Mouse (Mus musculus) limb, embryonic 15.5 days (tissue): ENCODE results near the gene Zswim1. TPM values are rescaled to one million over a fixed set of nuclear protein-coding genes. Genes with fewer than 3 reads are reported as not detected.
"Not testable (repeated sequence)": the region's sequence is repeated elsewhere in the genome, so short reads cannot be mapped to it uniquely, and the experiment has no call there.

Source experiments
- ATAC-seq: fragments of 200-750 bp; cut with Nextera tagmentation; 2 replicates; pipeline ENCODE4 v1.8.0; 2017; ENCODE audit warnings: low read depth, moderate TSS enrichment; ENCODE audit not compliant: insufficient number of reproducible peaks, low FRiP score, low TSS enrichment
- H3K27ac ChIP-seq: fragments of 300-500 bp; sonication (generic); 2 replicates; pipeline ENCODE4 v1.5.1; 2015; ENCODE audit warnings: moderate library complexity, mild to moderate bottlenecking, inconsistent platforms
- H3K27me3 ChIP-seq: fragments of 300-500 bp; sonication (generic); 2 replicates; pipeline ENCODE4 v1.6.1; 2015; ENCODE audit warnings: inconsistent platforms
- H3K36me3 ChIP-seq: fragments of 300-500 bp; sonication (generic); 2 replicates; pipeline ENCODE4 v1.6.1; 2015; ENCODE audit warnings: inconsistent platforms
- H3K4me1 ChIP-seq: fragments of 300-500 bp; sonication (generic); 2 replicates; pipeline ENCODE4 v1.6.1; 2015; ENCODE audit warnings: inconsistent platforms
- H3K4me2 ChIP-seq: fragments of 300-500 bp; sonication (generic); 2 replicates; pipeline ENCODE4 v1.6.1; 2015; ENCODE audit warnings: mild to moderate bottlenecking, inconsistent platforms
- H3K4me3 ChIP-seq: fragments of 300-500 bp; sonication (generic); 2 replicates; pipeline ENCODE4 v1.5.1; 2015; ENCODE audit warnings: mild to moderate bottlenecking, inconsistent platforms
- H3K9ac ChIP-seq: fragments of 300-500 bp; sonication (generic); 2 replicates; pipeline ENCODE4 v1.6.1; 2015; ENCODE audit warnings: inconsistent platforms
- H3K9me3 ChIP-seq: fragments of 300-500 bp; sonication (generic); 2 replicates; pipeline ENCODE4 v1.6.1; 2016; ENCODE audit warnings: inconsistent platforms
- WGBS: fragments of 180-500 bp; shearing (Covaris S2); methylation state at CpG from one replicate; pipeline ENCODE4 v1.1.7; 2015; 5-methylcytosine and 5-hydroxymethylcytosine counted together
- polyA plus RNA-seq: library from polyadenylated mRNA; unstranded; fragments of >200 nt; fragmentation: Nextera tagmentation; extraction: Ambion mirVana; gene quantifications from 2 replicates; pipeline ENCODE4 v1.2.1, GENCODE M21; 2015

Zswim1 gene
- polyA plus RNA-seq, 1 experiment from 2014 or later: 19.4 TPM

DNA sequence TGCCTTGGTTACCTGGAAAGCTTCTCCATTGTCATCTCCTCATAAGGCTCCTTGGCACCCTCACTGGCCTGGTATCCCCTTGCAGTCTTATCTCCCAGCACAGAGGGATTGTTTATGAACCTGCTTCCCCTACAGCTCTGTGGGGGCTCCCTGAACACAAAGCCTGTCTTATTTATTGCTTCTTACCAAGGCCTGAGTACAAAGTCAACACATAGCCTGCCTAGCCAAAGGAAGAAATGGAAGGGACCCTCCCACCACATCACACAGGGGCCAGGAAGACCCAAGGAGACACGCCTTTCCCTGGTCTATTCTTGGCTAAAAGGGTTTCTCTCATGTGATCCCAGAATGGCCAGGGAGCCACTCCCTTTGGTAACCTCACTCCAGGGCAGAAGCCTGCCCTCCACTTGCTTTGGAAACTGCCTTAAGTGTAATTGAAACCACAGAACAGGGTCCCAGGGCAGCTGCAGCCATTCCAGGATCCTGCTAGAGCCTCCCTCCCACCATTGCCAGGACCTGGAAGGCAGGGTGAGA is 51.8 kb downstream of the Zswim1 start:
- no peaks in the 10 kb centered on the region for H3K9me3 ChIP-seq
- WGBS: 25% methylated on average over 1 of the region's 1 CpGs
- no peak overlapping the region for H3K9ac ChIP-seq
- H3K27me3 ChIP-seq: no peaks in the 10 kb centered on the region
- H3K27ac ChIP-seq: peak overlapping the region; percentile 57
- H3K4me1 ChIP-seq: peaks cover 22% of the 10 kb centered on the region
- H3K36me3 ChIP-seq: peaks cover 5% of the 10 kb centered on the region; the same call in 1 of the 2 replicates
- ATAC-seq: peak; percentile 11; the same call in 1 of the 2 replicates
- H3K4me3 ChIP-seq: no peak overlapping the region
- no peak overlapping the region for H3K4me2 ChIP-seq

DNA sequence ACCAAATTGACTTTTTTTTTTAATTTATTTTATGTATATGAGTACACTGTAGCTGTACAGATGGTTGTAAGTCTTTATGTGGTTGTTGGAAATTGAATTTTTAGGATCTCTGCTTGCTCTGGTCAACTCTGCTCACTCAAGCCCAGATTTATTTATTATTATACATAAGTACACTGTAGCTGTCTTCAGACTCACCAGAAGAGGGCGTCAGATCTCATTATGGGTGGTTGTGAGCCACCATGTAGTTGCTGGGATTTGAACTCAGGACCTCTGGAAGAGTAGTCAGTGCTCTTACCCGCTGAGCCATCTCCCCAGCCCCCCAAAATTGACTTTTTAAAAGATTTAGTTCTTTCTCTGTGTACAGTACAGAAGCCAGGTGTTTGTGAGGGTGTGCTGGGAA is 53.2 kb downstream of the Zswim1 start:
- not testable (repeated sequence) for H3K36me3 ChIP-seq, H3K4me3 ChIP-seq, H3K9me3 ChIP-seq, H3K27me3 ChIP-seq, H3K27ac ChIP-seq, H3K4me2 ChIP-seq, H3K9ac ChIP-seq, ATAC-seq
- 42% methylated on average over 2 of the region's 2 CpGs for WGBS
- peaks cover 28% of the 10 kb centered on the region for H3K4me1 ChIP-seq

Other genes with a start within 250 kb of the Zswim1 start
- not detected in 2 replicates for gene Spint3, start 249.2 kb upstream of the Zswim1 start, polyA plus RNA-seq
- gene Wfdc6a, start 237.2 kb upstream of the Zswim1 start, polyA plus RNA-seq: 0.19 TPM in 1 of 2 replicates, not detected in the other
- gene Eppin, start 229.1 kb upstream of the Zswim1 start, polyA plus RNA-seq: not detected in 2 replicates
- gene Wfdc6b, start 209.2 kb upstream of the Zswim1 start, polyA plus RNA-seq: not detected in 2 replicates
- gene Wfdc8, start 209.1 kb upstream of the Zswim1 start, polyA plus RNA-seq: not detected in 2 replicates
- not detected in 2 replicates for gene Wfdc16, start 183.9 kb upstream of the Zswim1 start, polyA plus RNA-seq
- not detected in 2 replicates for gene Wfdc10, start 166.6 kb upstream of the Zswim1 start, polyA plus RNA-seq
- not detected in 2 replicates for gene Wfdc9, start 166.1 kb upstream of the Zswim1 start, polyA plus RNA-seq
- not detected in 2 replicates for gene Wfdc11, start 148.6 kb upstream of the Zswim1 start, polyA plus RNA-seq
- 0.18 TPM in 1 of 2 replicates, not detected in the other for gene Wfdc13, start 137.6 kb upstream of the Zswim1 start, polyA plus RNA-seq
- gene Spint4, start 124.2 kb upstream of the Zswim1 start, polyA plus RNA-seq: not detected in 2 replicates
- not detected in 2 replicates for gene Spint5, start 107.4 kb upstream of the Zswim1 start, polyA plus RNA-seq
- gene Wfdc3, start 76.8 kb upstream of the Zswim1 start, polyA plus RNA-seq: 0.41 and 0.50 TPM in 2 replicates
- gene Dnttip1, start 76.7 kb upstream of the Zswim1 start, polyA plus RNA-seq: 61.0 and 63.9 TPM in 2 replicates
- 293 and 311 TPM in 2 replicates for gene Ube2c, start 52.8 kb upstream of the Zswim1 start, polyA plus RNA-seq
- gene Tnnc2, start 42.7 kb upstream of the Zswim1 start, polyA plus RNA-seq: 350 and 1,119 TPM in 2 replicates
- 33.8 and 40.5 TPM in 2 replicates for gene Snx21, start 36.9 kb upstream of the Zswim1 start, polyA plus RNA-seq
- gene Acot8, start 17.8 kb upstream of the Zswim1 start, polyA plus RNA-seq: 16.8 and 20.7 TPM in 2 replicates
- 7.5 and 7.9 TPM in 2 replicates for gene Zswim3, start 17.6 kb upstream of the Zswim1 start, polyA plus RNA-seq
- gene Spata25, start 5.9 kb downstream of the Zswim1 start, polyA plus RNA-seq: not detected in 2 replicates
- gene Ctsa, start 10.2 kb downstream of the Zswim1 start, polyA plus RNA-seq: 178 and 187 TPM in 2 replicates
- gene Neurl2, start 10.8 kb downstream of the Zswim1 start, polyA plus RNA-seq: 5.8 and 9.3 TPM in 2 replicates
- gene Pltp, start 35.0 kb downstream of the Zswim1 start, polyA plus RNA-seq: 57.1 and 61.8 TPM in 2 replicates
- 62.9 and 67.5 TPM in 2 replicates for gene Pcif1, start 56.6 kb downstream of the Zswim1 start, polyA plus RNA-seq
- gene Zfp335, start 89.1 kb downstream of the Zswim1 start, polyA plus RNA-seq: 13.2 and 13.9 TPM in 2 replicates
- gene Mmp9, start 118.1 kb downstream of the Zswim1 start, polyA plus RNA-seq: 22.2 and 52.4 TPM in 2 replicates
- 0.51 and 0.97 TPM in 2 replicates for gene Slc12a5, start 138.1 kb downstream of the Zswim1 start, polyA plus RNA-seq
- 51.9 and 62.9 TPM in 2 replicates for gene Ncoa5, start 212.2 kb downstream of the Zswim1 start, polyA plus RNA-seq
- 7.0 and 7.5 TPM in 2 replicates for gene Cd40, start 232.9 kb downstream of the Zswim1 start, polyA plus RNA-seq